Mouse (Mus musculus): ENCODE data around the gene Mettl1.

- TF ChIP-seq TAL1 (conservative IDR thresholded peaks at IDR 0.05; ENCODE audit: low read depth, low read length) (no peak), CTCF (IDR thresholded peaks at IDR 0.05; ENCODE audit: low read depth, low read length) (no peak)
Observed at GRCm38 (mm10) chr10:127080901-127081780, 39.9 kb downstream of the Mettl1 start.

All from G1E (cell line).